Mouse (Mus musculus): ENCODE data around the gene Sipa1l1. TPM values are rescaled to one million over a fixed set of nuclear protein-coding genes. Genes with fewer than 3 reads are reported as not detected.

The Sipa1l1 gene
- polyA plus RNA-seq, 1 experiment from 2014 or later: 41.6 TPM

DNA sequence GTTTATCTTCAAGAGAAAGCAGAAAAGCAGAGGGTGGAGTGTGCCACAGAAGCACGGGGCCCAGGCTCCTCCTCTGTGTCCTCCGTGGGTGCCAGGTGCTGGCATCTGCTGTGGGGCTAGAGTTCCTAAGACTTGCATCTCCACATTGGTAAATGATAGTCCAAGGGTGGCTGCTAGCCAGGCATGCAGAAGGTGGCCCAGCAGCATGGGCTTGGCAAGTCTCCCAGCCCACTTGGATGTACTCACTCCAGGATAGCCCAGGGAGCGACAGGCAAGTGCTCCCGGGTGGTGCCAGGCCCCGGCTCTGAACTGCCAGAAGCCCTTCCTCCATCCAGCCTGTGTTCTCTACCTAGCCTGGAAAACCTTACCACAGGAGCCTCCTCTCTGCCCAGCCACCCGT, 239.4 kb downstream of the Sipa1l1 start:
- no peak overlapping the region for H3K9ac ChIP-seq (ENCODE audit: low read length)
- H3K4me3 ChIP-seq (ENCODE audit: low read depth, low read length): no peak overlapping the region
- H3K27me3 ChIP-seq (replicated peaks; ENCODE audit: control insufficient read depth, insufficient read depth, low read length): no peaks in the 10 kb centered on the region
- peaks cover 6% of the 10 kb centered on the region; the same call in 1 of the 2 replicates for H3K4me1 ChIP-seq (replicated peaks; ENCODE audit: control insufficient read depth, insufficient read depth, low read length)
- no peaks in the 10 kb centered on the region for H3K9me3 ChIP-seq (ENCODE audit: control insufficient read depth, low read length)
- DNase-seq (ENCODE audit: low spot score) (no peak), ATAC-seq (replicated peaks; ENCODE audit: low FRiP score, low TSS enrichment, low read depth) (no peak)
- H3K4me2 ChIP-seq (ENCODE audit: low read length): no peak overlapping the region
- peaks cover 23% of the 10 kb centered on the region for H3K36me3 ChIP-seq (ENCODE audit: control insufficient read depth, insufficient read depth, low read length)
- no peak overlapping the region for H3K27ac ChIP-seq (ENCODE audit: low read depth)
- 84% methylated on average over 6 of the region's 6 CpGs for WGBS

DNA sequence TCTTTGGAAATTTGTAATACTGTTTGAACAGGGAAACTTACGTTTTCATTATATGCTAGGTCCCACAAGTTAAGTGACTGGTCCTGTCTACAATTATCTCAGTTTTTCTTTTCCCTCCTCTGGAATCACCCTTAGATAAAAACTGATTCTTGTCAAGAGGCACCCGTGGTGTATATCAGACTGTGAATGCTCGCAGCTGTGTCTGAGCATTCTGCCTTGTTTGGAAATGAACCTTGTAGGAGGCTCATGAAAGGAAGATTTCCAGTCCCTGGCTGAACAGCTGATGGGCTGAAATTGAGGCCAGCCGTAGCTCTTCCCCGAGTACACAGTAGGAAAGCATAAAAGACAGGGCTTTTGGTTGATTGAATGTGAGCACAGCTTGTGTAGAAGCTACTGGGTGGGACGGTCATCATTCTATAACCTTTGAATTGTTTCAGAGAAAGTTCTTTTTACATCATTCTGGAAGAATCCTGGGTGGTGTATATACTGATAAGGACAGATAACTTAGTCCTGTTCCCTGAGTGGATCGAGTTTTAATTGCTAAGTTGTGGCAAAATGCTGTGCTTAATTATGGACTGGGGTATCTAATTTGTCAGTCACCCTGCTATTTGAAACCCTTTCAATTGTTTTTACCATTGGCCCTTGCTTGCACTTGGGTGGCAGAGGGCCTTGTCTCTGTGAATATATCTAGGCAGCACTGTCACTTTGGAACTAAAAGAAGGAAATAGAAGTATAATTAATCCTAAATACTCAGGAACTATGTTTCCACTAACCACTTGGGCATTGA, 240.8 kb downstream of the Sipa1l1 start:
- Histone ChIP-seq H3K9me3 (ENCODE audit: control insufficient read depth, low read length) (no peaks in the 10 kb centered on the region), H3K4me2 (ENCODE audit: low read length) (no peak overlapping the region), H3K9ac (ENCODE audit: low read length) (no peak overlapping the region), H3K27me3 (replicated peaks; ENCODE audit: control insufficient read depth, insufficient read depth, low read length) (no peaks in the 10 kb centered on the region), H3K4me3 (ENCODE audit: low read depth, low read length) (no peak overlapping the region), H3K36me3 (ENCODE audit: control insufficient read depth, insufficient read depth, low read length) (0 out of 2 replicates have a peak, but pooled peaks cover 10% of the 10 kb centered on the region), H3K27ac (ENCODE audit: low read depth) (peak overlapping the region; percentile 39), H3K4me1 (replicated peaks; ENCODE audit: control insufficient read depth, insufficient read depth, low read length) (peaks cover 6% of the 10 kb centered on the region; the same call in 1 of the 2 replicates)
- no peak for ATAC-seq (replicated peaks; ENCODE audit: low FRiP score, low TSS enrichment, low read depth)
- WGBS: 56% methylated on average over 7 of the region's 7 CpGs
- DNase-seq (ENCODE audit: low spot score): no peak

- DNase-seq (ENCODE audit: low spot score): no peak
These were observed 243.3 kb downstream of the Sipa1l1 start for GRCm38 (mm10) chr12:82412291-82413032.

DNA sequence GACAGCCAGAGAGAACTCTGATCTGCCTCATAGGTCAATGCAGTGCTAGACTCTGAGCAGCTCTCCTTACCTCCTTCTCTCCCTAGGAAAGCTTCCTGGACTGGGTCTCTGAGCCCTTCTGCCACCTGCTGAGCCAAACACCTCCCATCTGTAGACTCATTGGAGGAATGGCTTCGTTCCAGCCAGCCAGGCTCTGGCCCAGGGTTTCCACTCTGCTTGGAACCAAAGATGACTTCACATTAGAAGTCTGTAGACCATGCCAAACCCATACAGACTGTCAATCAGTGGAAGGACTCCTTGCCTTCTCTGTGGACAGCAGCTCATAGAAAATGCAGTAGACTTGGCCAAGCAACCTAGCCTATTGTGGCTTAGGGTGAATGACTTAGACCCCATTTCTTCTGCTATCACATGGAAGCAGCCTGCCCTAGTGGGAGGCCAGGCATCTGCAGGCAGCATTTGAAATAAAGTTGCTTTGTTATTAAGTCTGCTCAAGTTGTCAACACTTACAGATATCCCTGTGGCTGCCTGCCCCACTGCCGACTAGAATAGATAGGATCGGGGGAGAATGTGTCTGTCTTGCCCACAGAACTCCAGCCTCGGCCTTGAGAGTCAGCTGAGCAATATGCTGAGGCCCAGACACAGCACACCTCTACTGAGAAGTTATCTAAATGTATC, 246.7 kb downstream of the Sipa1l1 start:
- Histone ChIP-seq H3K9ac (ENCODE audit: low read length) (no peak overlapping the region), H3K9me3 (ENCODE audit: control insufficient read depth, low read length) (no peaks in the 10 kb centered on the region), H3K27ac (ENCODE audit: low read depth) (no peak overlapping the region), H3K27me3 (replicated peaks; ENCODE audit: control insufficient read depth, insufficient read depth, low read length) (no peaks in the 10 kb centered on the region), H3K4me2 (ENCODE audit: low read length) (no peak overlapping the region), H3K36me3 (ENCODE audit: control insufficient read depth, insufficient read depth, low read length) (peaks cover 34% of the 10 kb centered on the region), H3K4me3 (ENCODE audit: low read depth, low read length) (no peak overlapping the region), H3K4me1 (replicated peaks; ENCODE audit: control insufficient read depth, insufficient read depth, low read length) (peaks cover 3% of the 10 kb centered on the region; the same call in 1 of the 2 replicates)
- 83% methylated on average over 4 of the region's 4 CpGs for WGBS
- no peak for ATAC-seq (replicated peaks; ENCODE audit: low FRiP score, low TSS enrichment, low read depth)
- DNase-seq (ENCODE audit: low spot score): no peak

More at GRCm38 (mm10) chr12:82412291-82413032, 243.3 kb downstream of the Sipa1l1 start:
- Histone ChIP-seq H3K36me3 (ENCODE audit: control insufficient read depth, insufficient read depth, low read length) (peaks cover 16% of the 10 kb centered on the region; the same call in 1 of the 2 replicates), H3K27me3 (replicated peaks; ENCODE audit: control insufficient read depth, insufficient read depth, low read length) (no peaks in the 10 kb centered on the region), H3K27ac (ENCODE audit: low read depth) (no peak overlapping the region; the same call in 1 of the 2 replicates), H3K4me3 (ENCODE audit: low read depth, low read length) (no peak overlapping the region), H3K4me2 (ENCODE audit: low read length) (no peak overlapping the region), H3K9me3 (ENCODE audit: control insufficient read depth, low read length) (no peaks in the 10 kb centered on the region), H3K9ac (ENCODE audit: low read length) (no peak overlapping the region), H3K4me1 (replicated peaks; ENCODE audit: control insufficient read depth, insufficient read depth, low read length) (peaks cover 6% of the 10 kb centered on the region; the same call in 1 of the 2 replicates)
- WGBS: 52% methylated on average over 3 of the region's 3 CpGs
- ATAC-seq (replicated peaks; ENCODE audit: low FRiP score, low TSS enrichment, low read depth): no peak

GRCm38 (mm10) chr12:82419027-82419426, 249.9 kb downstream of the Sipa1l1 start:
- no peak for DNase-seq (ENCODE audit: low spot score)
- Histone ChIP-seq H3K9ac (ENCODE audit: low read length) (no peak overlapping the region), H3K4me2 (ENCODE audit: low read length) (no peak overlapping the region), H3K4me1 (replicated peaks; ENCODE audit: control insufficient read depth, insufficient read depth, low read length) (no peaks in the 10 kb centered on the region), H3K4me3 (ENCODE audit: low read depth, low read length) (no peak overlapping the region), H3K36me3 (ENCODE audit: control insufficient read depth, insufficient read depth, low read length) (peaks cover 55% of the 10 kb centered on the region), H3K27me3 (replicated peaks; ENCODE audit: control insufficient read depth, insufficient read depth, low read length) (no peaks in the 10 kb centered on the region), H3K27ac (ENCODE audit: low read depth) (no peak overlapping the region), H3K9me3 (ENCODE audit: control insufficient read depth, low read length) (no peaks in the 10 kb centered on the region)
- 91% methylated on average over 8 of the region's 8 CpGs for WGBS
- ATAC-seq (replicated peaks; ENCODE audit: low FRiP score, low TSS enrichment, low read depth): no peak

DNA sequence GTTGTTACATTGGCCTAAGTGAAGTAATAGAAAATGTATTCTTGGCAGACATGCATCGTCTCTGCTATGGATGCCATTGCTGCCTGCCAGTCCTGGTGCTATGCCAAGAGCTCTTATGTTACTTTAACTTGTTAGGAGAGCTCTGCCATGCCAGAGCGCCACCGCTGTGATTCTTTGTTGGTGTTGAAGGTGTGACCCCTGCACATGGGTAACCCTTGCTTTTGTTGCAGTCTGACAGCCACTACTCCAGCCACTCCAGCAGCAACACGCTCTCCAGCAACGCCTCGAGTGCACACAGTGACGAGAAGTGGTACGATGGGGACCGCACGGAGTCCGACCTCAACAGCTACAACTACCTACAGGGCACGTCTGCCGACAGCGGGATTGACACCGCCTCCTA, 255.7 kb downstream of the Sipa1l1 start:
- Histone ChIP-seq H3K4me2 (ENCODE audit: low read length) (no peak overlapping the region), H3K4me3 (ENCODE audit: low read depth, low read length) (no peak overlapping the region), H3K27me3 (replicated peaks; ENCODE audit: control insufficient read depth, insufficient read depth, low read length) (no peaks in the 10 kb centered on the region), H3K36me3 (ENCODE audit: control insufficient read depth, insufficient read depth, low read length) (peaks cover 69% of the 10 kb centered on the region), H3K27ac (ENCODE audit: low read depth) (no peak overlapping the region), H3K9me3 (ENCODE audit: control insufficient read depth, low read length) (no peaks in the 10 kb centered on the region), H3K9ac (ENCODE audit: low read length) (no peak overlapping the region), H3K4me1 (replicated peaks; ENCODE audit: control insufficient read depth, insufficient read depth, low read length) (no peaks in the 10 kb centered on the region)
- 96% methylated on average over 15 of the region's 15 CpGs for WGBS
- ATAC-seq (replicated peaks; ENCODE audit: low FRiP score, low TSS enrichment, low read depth) (no peak), DNase-seq (ENCODE audit: low spot score) (no peak)

DNA sequence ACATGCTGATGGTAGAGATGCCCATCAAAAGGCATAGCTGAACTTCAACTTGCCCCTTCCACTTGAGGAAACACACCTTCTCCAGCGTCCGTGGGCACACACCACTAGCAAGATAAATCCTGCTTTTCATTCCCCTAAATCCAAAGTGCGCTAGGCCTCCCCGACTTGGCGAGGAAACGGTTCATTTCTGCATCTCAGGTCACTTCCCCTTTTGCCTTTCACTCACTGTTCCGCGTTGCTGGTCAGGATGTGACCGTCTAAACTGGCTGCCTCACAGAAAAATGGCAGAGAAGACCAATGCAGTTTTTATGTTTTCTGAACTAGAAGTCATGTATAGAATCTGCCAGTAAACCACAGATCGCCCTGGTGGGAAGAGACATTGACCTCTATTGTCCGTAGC, 256.7 kb downstream of the Sipa1l1 start:
- Histone ChIP-seq H3K4me2 (ENCODE audit: low read length) (no peak overlapping the region), H3K4me1 (replicated peaks; ENCODE audit: control insufficient read depth, insufficient read depth, low read length) (no peaks in the 10 kb centered on the region), H3K4me3 (ENCODE audit: low read depth, low read length) (no peak overlapping the region), H3K27ac (ENCODE audit: low read depth) (no peak overlapping the region), H3K9me3 (ENCODE audit: control insufficient read depth, low read length) (no peaks in the 10 kb centered on the region), H3K27me3 (replicated peaks; ENCODE audit: control insufficient read depth, insufficient read depth, low read length) (no peaks in the 10 kb centered on the region), H3K9ac (ENCODE audit: low read length) (no peak overlapping the region), H3K36me3 (ENCODE audit: control insufficient read depth, insufficient read depth, low read length) (peaks cover 66% of the 10 kb centered on the region)
- whole genome bisulfite sequencing: 89% methylated on average over 11 of the region's 11 CpGs
- DNase-seq (ENCODE audit: low spot score) (no peak), ATAC-seq (replicated peaks; ENCODE audit: low FRiP score, low TSS enrichment, low read depth) (no peak)

DNA sequence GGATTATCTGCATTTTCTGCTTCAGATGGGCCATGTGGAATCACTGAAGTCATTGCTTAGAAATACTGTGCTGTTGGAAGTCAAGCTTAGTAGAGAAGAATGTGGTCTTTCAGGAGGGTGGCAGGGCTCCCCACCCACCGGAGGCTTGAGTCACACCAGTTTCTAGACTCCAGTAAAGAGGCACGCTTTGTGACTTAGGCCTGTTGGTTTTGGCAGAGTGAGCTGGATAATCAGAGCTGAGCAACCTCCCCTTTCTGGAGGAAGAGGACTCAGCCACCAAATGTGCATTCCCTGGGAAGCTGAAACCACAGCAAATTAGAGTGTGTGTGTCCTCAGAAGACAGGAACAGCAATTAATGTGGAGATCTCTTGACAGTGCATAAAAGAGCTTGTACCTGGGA, 258.3 kb downstream of the Sipa1l1 start:
- no peak for ATAC-seq (replicated peaks; ENCODE audit: low FRiP score, low TSS enrichment, low read depth)
- 84% methylated on average over 2 of the region's 2 CpGs for WGBS
- H3K27ac ChIP-seq (ENCODE audit: low read depth): no peak overlapping the region
- peaks cover 56% of the 10 kb centered on the region for H3K36me3 ChIP-seq (ENCODE audit: control insufficient read depth, insufficient read depth, low read length)
- no peak overlapping the region for H3K9ac ChIP-seq (ENCODE audit: low read length)
- no peak for DNase-seq (ENCODE audit: low spot score)
- no peak overlapping the region for H3K4me2 ChIP-seq (ENCODE audit: low read length)
- no peak overlapping the region for H3K4me3 ChIP-seq (ENCODE audit: low read depth, low read length)
- peaks cover 5% of the 10 kb centered on the region; the same call in 1 of the 2 replicates for H3K4me1 ChIP-seq (replicated peaks; ENCODE audit: control insufficient read depth, insufficient read depth, low read length)
- no peaks in the 10 kb centered on the region for H3K27me3 ChIP-seq (replicated peaks; ENCODE audit: control insufficient read depth, insufficient read depth, low read length)
- no peaks in the 10 kb centered on the region for H3K9me3 ChIP-seq (ENCODE audit: control insufficient read depth, low read length)
